Mouse (Mus musculus): Measurements from ENCODE around the gene Pcdh9. TPM values are rescaled to one million over a fixed set of nuclear protein-coding genes. Genes with fewer than 3 reads are reported as not detected.

Gene Pcdh9
- polyA plus RNA-seq, 1 experiment from 2014 or later = 99.2 TPM

DNA sequence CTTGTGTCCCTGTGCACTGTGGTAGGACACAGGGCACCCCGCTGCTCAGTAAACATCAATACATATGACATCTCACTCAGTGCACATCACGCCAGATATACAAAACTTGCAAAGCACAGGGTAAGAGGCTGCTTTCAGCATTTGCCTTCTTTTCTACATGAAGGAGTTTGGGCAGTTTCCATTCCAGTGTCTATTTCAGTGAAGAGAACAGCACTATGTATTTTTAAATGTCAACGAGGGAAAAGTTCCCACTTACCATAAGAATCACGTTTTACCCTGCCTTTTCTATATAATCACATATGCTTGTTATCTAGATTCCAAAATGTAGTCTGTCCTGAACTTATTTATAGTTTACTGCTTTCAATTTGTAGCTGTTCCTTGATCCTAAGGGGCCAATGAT is 355.6 kb downstream of the Pcdh9 start:
- no peak for ATAC-seq
- no peaks in the 10 kb centered on the region for H3K36me3 ChIP-seq (ENCODE audit: poor library complexity, severe bottlenecking)
- no peak overlapping the region for H3K4me2 ChIP-seq
- H3K27me3 ChIP-seq = no peaks in the 10 kb centered on the region
- 83% methylated on average over 4 of the region's 4 CpGs for WGBS
- H3K9me3 ChIP-seq (replicated peaks) = no peaks in the 10 kb centered on the region
- no peak overlapping the region for H3K27ac ChIP-seq
- H3K4me3 ChIP-seq = no peak overlapping the region
- no peak overlapping the region for H3K9ac ChIP-seq
- no peaks in the 10 kb centered on the region for H3K4me1 ChIP-seq

GRCm38 (mm10) chr14:93523430-93523829 is 367.0 kb downstream of the Pcdh9 start:
- H3K9me3 ChIP-seq (replicated peaks) = peaks cover 4% of the 10 kb centered on the region; the same call in 1 of the 2 replicates
- no peak overlapping the region for H3K4me3 ChIP-seq
- no peaks in the 10 kb centered on the region; the same call in 1 of the 2 replicates for H3K4me1 ChIP-seq
- no peak overlapping the region for H3K27ac ChIP-seq
- H3K4me2 ChIP-seq = no peak overlapping the region
- no peaks in the 10 kb centered on the region for H3K36me3 ChIP-seq (ENCODE audit: poor library complexity, severe bottlenecking)
- 82% methylated on average over 8 of the region's 8 CpGs for WGBS
- H3K9ac ChIP-seq = no peak overlapping the region
- no peaks in the 10 kb centered on the region for H3K27me3 ChIP-seq
- ATAC-seq = no peak

DNA sequence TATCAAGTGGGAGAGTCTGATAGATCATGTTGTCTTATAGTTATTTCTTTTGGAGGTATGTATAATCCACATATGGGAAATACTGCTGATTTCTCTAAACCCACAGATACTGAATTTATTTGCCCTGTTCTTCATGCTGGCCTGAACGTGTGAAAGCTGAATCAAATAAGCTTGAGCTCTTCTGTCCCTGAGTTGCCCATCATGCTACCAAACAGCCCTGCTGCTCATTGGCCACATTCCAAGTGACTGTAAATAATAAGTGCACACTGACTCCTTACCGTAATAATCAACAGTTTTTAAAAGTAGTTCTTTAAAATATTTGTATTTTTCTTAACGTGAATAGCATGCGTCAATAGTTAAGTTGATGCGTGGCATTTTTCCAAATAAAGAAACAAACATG is 370.3 kb downstream of the Pcdh9 start:
- ATAC-seq = no peak; the same call in 1 of the 2 replicates
- H3K36me3 ChIP-seq (ENCODE audit: poor library complexity, severe bottlenecking) = no peaks in the 10 kb centered on the region
- H3K27me3 ChIP-seq = no peaks in the 10 kb centered on the region
- 64% methylated on average over 5 of the region's 5 CpGs for WGBS
- no peak overlapping the region for H3K9ac ChIP-seq
- H3K4me3 ChIP-seq = no peak overlapping the region
- H3K9me3 ChIP-seq (replicated peaks) = no peaks in the 10 kb centered on the region
- no peaks in the 10 kb centered on the region; the same call in 1 of the 2 replicates for H3K4me1 ChIP-seq
- no peak overlapping the region for H3K4me2 ChIP-seq
- no peak overlapping the region for H3K27ac ChIP-seq

GRCm38 (mm10) chr14:93516679-93517078 is 373.8 kb downstream of the Pcdh9 start:
- peak; percentile 90 for ATAC-seq
- Histone ChIP-seq H3K9ac (no peak overlapping the region), H3K9me3 (replicated peaks) (no peaks in the 10 kb centered on the region), H3K4me2 (no peak overlapping the region), H3K4me3 (no peak overlapping the region), H3K4me1 (no peaks in the 10 kb centered on the region; the same call in 1 of the 2 replicates), H3K36me3 (ENCODE audit: poor library complexity, severe bottlenecking) (no peaks in the 10 kb centered on the region), H3K27ac (no peak overlapping the region), H3K27me3 (no peaks in the 10 kb centered on the region)
- WGBS = 75% methylated on average over 3 of the region's 3 CpGs

DNA sequence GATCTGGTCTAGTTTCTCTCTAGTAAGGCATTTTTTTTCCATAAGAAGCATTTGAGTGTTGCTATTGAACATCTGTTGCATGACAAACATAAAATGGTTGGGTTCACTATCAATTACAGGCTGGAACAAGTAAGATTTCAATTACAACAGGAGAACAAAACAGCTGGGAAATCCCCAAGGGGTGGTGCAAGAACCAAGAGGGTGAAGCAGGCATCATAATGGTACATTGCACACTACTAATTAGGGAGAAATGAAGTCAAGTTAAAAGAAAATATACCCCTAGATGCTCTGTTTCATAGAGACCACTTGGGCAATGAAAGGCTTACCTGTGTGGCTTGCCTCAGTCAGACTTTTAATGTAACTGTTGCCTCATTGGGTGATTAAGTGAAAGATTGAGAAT is 384.4 kb downstream of the Pcdh9 start:
- Histone ChIP-seq H3K9ac (no peak overlapping the region), H3K9me3 (replicated peaks) (no peaks in the 10 kb centered on the region), H3K27me3 (no peaks in the 10 kb centered on the region), H3K36me3 (ENCODE audit: poor library complexity, severe bottlenecking) (no peaks in the 10 kb centered on the region), H3K4me2 (no peak overlapping the region), H3K4me1 (no peaks in the 10 kb centered on the region), H3K4me3 (no peak overlapping the region), H3K27ac (no peak overlapping the region)
- ATAC-seq = no peak

- ATAC-seq = peak; percentile 92
- Histone ChIP-seq H3K27ac (no peak overlapping the region), H3K4me3 (0 out of 2 replicates have a peak overlapping the region, but pooled peaks have one; percentile 6), H3K4me2 (peak overlapping the region; percentile 47), H3K4me1 (peaks cover 12% of the 10 kb centered on the region), H3K36me3 (ENCODE audit: poor library complexity, severe bottlenecking) (no peaks in the 10 kb centered on the region), H3K9me3 (replicated peaks) (no peaks in the 10 kb centered on the region), H3K27me3 (no peaks in the 10 kb centered on the region), H3K9ac (no peak overlapping the region)
- 20% methylated on average over 13 of the region's 13 CpGs for whole genome bisulfite sequencing
These were observed 391.4 kb downstream of the Pcdh9 start for GRCm38 (mm10) chr14:93498813-93499690.

DNA sequence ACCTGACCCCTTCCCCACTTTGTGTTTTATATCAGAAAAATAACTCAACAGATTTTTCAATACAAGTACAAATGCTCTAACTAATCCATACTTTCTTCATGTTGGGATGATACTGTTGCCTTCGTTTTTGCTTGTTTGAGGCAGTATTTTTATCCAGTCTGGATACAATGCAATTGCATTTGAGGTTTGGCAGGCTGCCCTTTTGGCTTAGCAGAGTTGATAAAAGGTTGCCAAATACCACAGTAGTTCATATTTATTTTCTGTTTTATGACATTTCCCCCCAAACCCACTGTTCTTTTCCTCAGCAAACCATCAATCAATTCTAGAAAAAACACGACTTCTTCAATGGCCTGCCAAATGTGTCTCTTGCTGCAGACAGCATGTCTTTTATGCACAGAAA is 415.5 kb downstream of the Pcdh9 start:
- Histone ChIP-seq H3K9ac (no peak overlapping the region), H3K27me3 (no peaks in the 10 kb centered on the region), H3K9me3 (replicated peaks) (no peaks in the 10 kb centered on the region), H3K27ac (no peak overlapping the region), H3K36me3 (ENCODE audit: poor library complexity, severe bottlenecking) (no peaks in the 10 kb centered on the region), H3K4me2 (no peak overlapping the region), H3K4me3 (no peak overlapping the region), H3K4me1 (no peaks in the 10 kb centered on the region)
- WGBS = 76% methylated on average over 2 of the region's 2 CpGs
- no peak for ATAC-seq

- Histone ChIP-seq H3K27me3 (no peaks in the 10 kb centered on the region), H3K9me3 (replicated peaks) (no peaks in the 10 kb centered on the region), H3K4me2 (no peak overlapping the region), H3K36me3 (ENCODE audit: poor library complexity, severe bottlenecking) (no peaks in the 10 kb centered on the region), H3K4me3 (no peak overlapping the region), H3K4me1 (no peaks in the 10 kb centered on the region), H3K9ac (no peak overlapping the region), H3K27ac (no peak overlapping the region)
- no peak for ATAC-seq
- WGBS = 88% methylated on average over 8 of the region's 8 CpGs
These were observed 418.0 kb downstream of the Pcdh9 start for GRCm38 (mm10) chr14:93472494-93472893.

- 0 out of 2 replicates have a peak, but pooled peaks cover 2% of the 10 kb centered on the region for H3K4me1 ChIP-seq
- WGBS = 75% methylated on average over 4 of the region's 4 CpGs
- H3K9me3 ChIP-seq (replicated peaks) = no peaks in the 10 kb centered on the region
- H3K27ac ChIP-seq = no peak overlapping the region
- no peak overlapping the region for H3K4me2 ChIP-seq
- no peak overlapping the region for H3K9ac ChIP-seq
- H3K4me3 ChIP-seq = no peak overlapping the region
- no peaks in the 10 kb centered on the region for H3K27me3 ChIP-seq
- no peaks in the 10 kb centered on the region for H3K36me3 ChIP-seq (ENCODE audit: poor library complexity, severe bottlenecking)
- peak; percentile 66 for ATAC-seq
These were observed 427.1 kb downstream of the Pcdh9 start for GRCm38 (mm10) chr14:93463360-93463892.

DNA sequence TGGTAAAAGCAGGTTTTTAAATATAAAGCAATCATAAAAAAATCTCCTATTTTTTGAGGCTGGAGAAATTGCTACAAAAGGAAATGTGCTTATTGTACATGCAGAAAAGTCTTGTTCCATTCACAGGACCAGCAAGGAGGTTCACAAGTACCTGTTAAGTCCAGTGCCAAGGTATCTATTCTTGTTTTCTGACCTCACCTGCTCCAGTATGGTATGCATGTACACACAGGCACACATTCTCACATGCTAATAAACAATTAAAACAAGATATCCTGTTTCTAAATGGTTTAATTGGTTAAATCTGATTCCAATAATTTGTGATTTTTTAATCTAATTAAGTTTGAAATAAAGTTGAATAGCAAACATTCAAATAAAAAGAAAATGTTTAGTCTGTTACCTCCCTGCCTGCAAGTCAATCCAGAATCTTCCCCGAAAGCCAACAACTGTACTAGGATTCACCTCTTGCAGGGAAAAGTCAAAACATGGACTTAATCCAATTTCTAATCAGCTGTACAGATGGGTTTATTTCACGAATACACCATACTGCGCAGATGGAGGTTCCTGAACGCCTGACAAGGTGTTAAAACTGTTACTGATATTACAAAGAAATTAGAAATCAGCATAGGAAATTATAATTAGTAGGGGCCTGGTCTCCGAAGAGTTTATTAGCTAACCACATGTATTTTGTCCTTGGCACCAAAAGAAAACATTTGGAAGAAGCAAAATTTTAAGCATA is 439.4 kb downstream of the Pcdh9 start:
- peak; percentile 87 for ATAC-seq
- no peaks in the 10 kb centered on the region for H3K9me3 ChIP-seq (replicated peaks)
- H3K27ac ChIP-seq = no peak overlapping the region
- 73% methylated on average over 5 of the region's 5 CpGs for WGBS
- no peaks in the 10 kb centered on the region for H3K4me1 ChIP-seq
- H3K9ac ChIP-seq = no peak overlapping the region
- no peaks in the 10 kb centered on the region for H3K36me3 ChIP-seq (ENCODE audit: poor library complexity, severe bottlenecking)
- no peak overlapping the region for H3K4me3 ChIP-seq
- H3K27me3 ChIP-seq = no peaks in the 10 kb centered on the region
- no peak overlapping the region for H3K4me2 ChIP-seq

- no peaks in the 10 kb centered on the region for H3K36me3 ChIP-seq (ENCODE audit: poor library complexity, severe bottlenecking)
- H3K9ac ChIP-seq = no peak overlapping the region
- WGBS = 48% methylated on average over 2 of the region's 2 CpGs
- H3K27me3 ChIP-seq = no peaks in the 10 kb centered on the region
- H3K9me3 ChIP-seq (replicated peaks) = no peaks in the 10 kb centered on the region
- ATAC-seq = no peak
- no peak overlapping the region for H3K27ac ChIP-seq
- H3K4me2 ChIP-seq = no peak overlapping the region
- H3K4me1 ChIP-seq = no peaks in the 10 kb centered on the region
- H3K4me3 ChIP-seq = no peak overlapping the region
These were observed 448.6 kb downstream of the Pcdh9 start for GRCm38 (mm10) chr14:93441852-93442251.

GRCm38 (mm10) chr14:93437226-93437625 is 453.3 kb downstream of the Pcdh9 start:
- ATAC-seq = no peak
- H3K9ac ChIP-seq = no peak overlapping the region
- H3K27ac ChIP-seq = no peak overlapping the region
- H3K4me2 ChIP-seq = no peak overlapping the region
- no peaks in the 10 kb centered on the region for H3K4me1 ChIP-seq
- H3K4me3 ChIP-seq = no peak overlapping the region
- H3K36me3 ChIP-seq (ENCODE audit: poor library complexity, severe bottlenecking) = no peaks in the 10 kb centered on the region
- no peaks in the 10 kb centered on the region for H3K9me3 ChIP-seq (replicated peaks)
- 87% methylated on average over 1 of the region's 1 CpGs for WGBS
- no peaks in the 10 kb centered on the region for H3K27me3 ChIP-seq
